Mouse (Mus musculus): ENCODE results near the gene Plekha8. TPM values are rescaled to one million over a fixed set of nuclear protein-coding genes. Genes with fewer than 3 reads are reported as not detected.
A peak's percentile ranks its signal among the peaks of the same experiment; 100 is the strongest.

The Plekha8 gene
- total and polyA plus RNA-seq, 2 experiments: 3.6 to 13.4 TPM

- TF ChIP-seq CTCF (IDR thresholded peaks at IDR 0.05; ENCODE audit: low read depth, low read length) (no peak), POLR2A (IDR thresholded peaks at IDR 0.05; ENCODE audit: extremely low read depth, insufficient read depth, low read length) (no peak)
- Histone ChIP-seq H3K36me3 (ENCODE audit: control insufficient read depth, insufficient read depth, low read length) (no peaks in the 10 kb centered on the region), H3K9ac (ENCODE audit: low read depth, low read length) (peak overlapping the region; percentile 88), H3K79me2 (ENCODE audit: control insufficient read depth, insufficient read depth, low read length) (peaks cover 3% of the 10 kb centered on the region; the same call in 1 of the 2 replicates), H3K4me3 (ENCODE audit: insufficient read depth, low read depth, low read length) (peak overlapping the region; percentile 78), H3K27ac (replicated peaks; ENCODE audit: insufficient read depth, low read depth, low read length) (peak overlapping the region; percentile 65), H3K27me3 (ENCODE audit: control insufficient read depth, insufficient read depth, low read length) (no peaks in the 10 kb centered on the region), H3K4me1 (ENCODE audit: control insufficient read depth, insufficient read depth, low read length) (peaks cover 30% of the 10 kb centered on the region)
- under 1% methylated on average over 48 of the region's 48 CpGs for whole genome bisulfite sequencing
- peak; percentile 25 for DNase-seq (ENCODE audit: extremely low read depth, low read depth, low spot score)
These were observed 493 bp downstream of the Plekha8 start for GRCm38 (mm10) chr6:54595330-54595878.

DNA sequence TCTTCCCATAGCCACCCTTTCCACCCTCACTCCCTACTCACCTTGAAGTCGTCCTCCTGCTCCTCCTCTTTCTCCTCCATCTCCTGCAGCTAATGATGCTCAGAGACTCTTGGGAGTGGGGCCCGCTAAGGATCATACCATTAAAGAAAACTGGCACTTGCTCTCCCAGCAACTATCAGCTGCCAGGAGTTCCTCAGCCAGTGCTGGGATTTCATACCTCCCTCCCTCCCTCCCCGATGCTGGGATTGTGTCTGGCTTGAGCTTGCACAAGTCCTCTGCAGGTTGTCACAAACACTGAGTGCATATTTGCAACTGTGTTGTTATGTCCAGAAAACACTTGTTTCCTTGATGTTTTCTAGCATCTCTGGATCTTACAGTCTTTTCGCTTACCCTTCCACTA, 2.3 kb downstream of the Plekha8 start, which contains the start of gene Fkbp14:
Gene Fkbp14 (minus strand): TSS at position 101 of the 400 bp plus-strand sequence.
- Histone ChIP-seq H3K4me1 (ENCODE audit: control insufficient read depth, insufficient read depth, low read length) (peaks cover 33% of the 10 kb centered on the region), H3K9ac (ENCODE audit: low read depth, low read length) (0 out of 2 replicates have a peak within 1 kb of the TSS, but pooled peaks have one; percentile 12), H3K79me2 (ENCODE audit: control insufficient read depth, insufficient read depth, low read length) (peaks cover 13% of the 10 kb centered on the region; the same call in 1 of the 2 replicates), H3K4me3 (ENCODE audit: insufficient read depth, low read depth, low read length) (no peak within 1 kb of the TSS), H3K36me3 (ENCODE audit: control insufficient read depth, insufficient read depth, low read length) (no peaks in the 10 kb centered on the region), H3K27me3 (ENCODE audit: control insufficient read depth, insufficient read depth, low read length) (no peaks in the 10 kb centered on the region), H3K27ac (replicated peaks; ENCODE audit: insufficient read depth, low read depth, low read length) (peak within 1 kb of the TSS; percentile 66)
- no peak for TF ChIP-seq CTCF (IDR thresholded peaks at IDR 0.05; ENCODE audit: low read depth, low read length)
- TF ChIP-seq POLR2A (IDR thresholded peaks at IDR 0.05; ENCODE audit: extremely low read depth, insufficient read depth, low read length): no peak
- WGBS: 74% methylated on average over 4 of the region's 4 CpGs
- DNase-seq (ENCODE audit: extremely low read depth, low read depth, low spot score): peak; percentile 38

GRCm38 (mm10) chr6:54597711-54598110, 2.8 kb downstream of the Plekha8 start:
- peaks cover 15% of the 10 kb centered on the region; the same call in 1 of the 2 replicates for H3K79me2 ChIP-seq (ENCODE audit: control insufficient read depth, insufficient read depth, low read length)
- H3K9ac ChIP-seq (ENCODE audit: low read depth, low read length): 0 out of 2 replicates have a peak overlapping the region, but pooled peaks have one; percentile 12
- 24% methylated on average over 3 of the region's 3 CpGs for WGBS
- TF ChIP-seq CTCF (IDR thresholded peaks at IDR 0.05; ENCODE audit: low read depth, low read length) (no peak), POLR2A (IDR thresholded peaks at IDR 0.05; ENCODE audit: extremely low read depth, insufficient read depth, low read length) (no peak)
- H3K27ac ChIP-seq (replicated peaks; ENCODE audit: insufficient read depth, low read depth, low read length): peak overlapping the region; percentile 66
- peak; percentile 80 for DNase-seq (ENCODE audit: extremely low read depth, low read depth, low spot score)
- H3K4me3 ChIP-seq (ENCODE audit: insufficient read depth, low read depth, low read length): no peak overlapping the region
- peaks cover 33% of the 10 kb centered on the region for H3K4me1 ChIP-seq (ENCODE audit: control insufficient read depth, insufficient read depth, low read length)
- H3K36me3 ChIP-seq (ENCODE audit: control insufficient read depth, insufficient read depth, low read length): no peaks in the 10 kb centered on the region
- H3K27me3 ChIP-seq (ENCODE audit: control insufficient read depth, insufficient read depth, low read length): no peaks in the 10 kb centered on the region

DNA sequence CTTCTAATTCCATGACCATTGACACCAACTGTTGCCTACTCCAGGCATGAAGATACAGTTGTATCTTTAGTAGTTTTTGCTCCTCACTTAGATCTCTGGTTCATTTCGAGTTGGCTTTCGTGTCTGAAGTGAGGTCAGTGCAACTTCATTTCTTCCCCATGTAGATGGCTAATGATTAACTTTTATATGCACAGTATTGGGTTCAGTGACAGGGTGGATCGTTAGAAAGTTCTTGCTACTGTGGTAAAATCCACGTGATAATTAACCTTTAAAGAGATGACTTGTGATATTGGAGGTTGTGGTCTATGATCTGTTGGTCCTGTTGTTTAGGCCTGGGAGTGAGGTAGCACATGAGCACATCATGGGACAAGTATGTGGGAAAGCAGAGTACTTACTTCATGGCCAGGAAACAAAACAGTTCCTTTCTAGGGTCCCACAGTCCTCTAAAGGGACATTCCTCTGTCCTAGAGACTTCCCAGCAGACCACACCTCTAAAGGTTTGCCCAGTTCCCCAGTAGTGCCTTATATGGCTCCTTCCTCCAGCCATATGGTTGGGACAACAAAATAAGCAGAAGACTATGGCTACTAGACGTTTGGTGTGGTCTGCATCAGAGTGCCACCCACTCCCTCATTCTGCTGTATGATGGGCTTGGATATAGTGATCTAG, 5.9 kb downstream of the Plekha8 start:
- H3K27me3 ChIP-seq (ENCODE audit: control insufficient read depth, insufficient read depth, low read length): no peaks in the 10 kb centered on the region
- DNase-seq (ENCODE audit: extremely low read depth, low read depth, low spot score): peak; percentile 96
- peaks cover 33% of the 10 kb centered on the region for H3K4me1 ChIP-seq (ENCODE audit: control insufficient read depth, insufficient read depth, low read length)
- 25% methylated on average over 5 of the region's 5 CpGs for WGBS
- H3K4me3 ChIP-seq (ENCODE audit: insufficient read depth, low read depth, low read length): no peak overlapping the region
- 0 out of 2 replicates have a peak overlapping the region, but pooled peaks have one; percentile 30 for H3K9ac ChIP-seq (ENCODE audit: low read depth, low read length)
- TF ChIP-seq POLR2A (IDR thresholded peaks at IDR 0.05; ENCODE audit: extremely low read depth, insufficient read depth, low read length) (no peak), CTCF (IDR thresholded peaks at IDR 0.05; ENCODE audit: low read depth, low read length) (no peak)
- peaks cover 27% of the 10 kb centered on the region; the same call in 1 of the 2 replicates for H3K79me2 ChIP-seq (ENCODE audit: control insufficient read depth, insufficient read depth, low read length)
- no peaks in the 10 kb centered on the region for H3K36me3 ChIP-seq (ENCODE audit: control insufficient read depth, insufficient read depth, low read length)
- H3K27ac ChIP-seq (replicated peaks; ENCODE audit: insufficient read depth, low read depth, low read length): peak overlapping the region; percentile 100

DNA sequence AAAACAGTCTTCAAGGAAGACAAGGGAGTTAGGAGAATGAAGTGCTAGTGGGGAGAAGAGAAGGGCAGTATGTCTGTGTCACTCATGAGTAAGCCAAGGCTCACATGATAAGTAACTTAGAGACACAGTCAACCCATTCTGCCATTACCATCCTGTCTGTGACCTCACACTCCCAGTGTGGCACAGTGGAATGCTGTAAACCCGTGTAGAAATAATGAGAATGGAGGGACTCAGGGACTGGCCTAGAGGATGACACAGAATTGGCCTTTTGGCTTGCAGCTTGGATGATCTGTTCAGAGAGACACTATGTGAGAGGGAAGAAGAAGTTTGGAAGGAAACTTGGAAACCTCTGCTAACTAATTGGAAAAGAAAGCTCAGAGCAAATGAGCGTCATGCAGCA, 8.0 kb downstream of the Plekha8 start:
- H3K4me1 ChIP-seq (ENCODE audit: control insufficient read depth, insufficient read depth, low read length): peaks cover 22% of the 10 kb centered on the region
- peaks cover 42% of the 10 kb centered on the region; the same call in 1 of the 2 replicates for H3K79me2 ChIP-seq (ENCODE audit: control insufficient read depth, insufficient read depth, low read length)
- no peaks in the 10 kb centered on the region for H3K27me3 ChIP-seq (ENCODE audit: control insufficient read depth, insufficient read depth, low read length)
- H3K9ac ChIP-seq (ENCODE audit: low read depth, low read length): no peak overlapping the region
- no peak overlapping the region for H3K27ac ChIP-seq (replicated peaks; ENCODE audit: insufficient read depth, low read depth, low read length)
- no peak for DNase-seq (ENCODE audit: extremely low read depth, low read depth, low spot score)
- no peaks in the 10 kb centered on the region for H3K36me3 ChIP-seq (ENCODE audit: control insufficient read depth, insufficient read depth, low read length)
- 85% methylated on average over 2 of the region's 2 CpGs for WGBS
- H3K4me3 ChIP-seq (ENCODE audit: insufficient read depth, low read depth, low read length): no peak overlapping the region
- TF ChIP-seq CTCF (IDR thresholded peaks at IDR 0.05; ENCODE audit: low read depth, low read length) (no peak), POLR2A (IDR thresholded peaks at IDR 0.05; ENCODE audit: extremely low read depth, insufficient read depth, low read length) (no peak)
